Mouse (Mus musculus) neural tube, embryonic 10.5 days (tissue): ENCODE data around the gene Dennd5b.
"Not testable (repeated sequence)": the region's sequence is repeated elsewhere in the genome, so short reads cannot be mapped to it uniquely, and the experiment has no call there.

Experiments used
- DNase-seq: peaks from one replicate; pipeline ENCODE4 v3.0.0-alpha.2; 2017; ENCODE audit warnings: low spot score; ENCODE audit errors: extremely low spot score

Dennd5b gene

GRCm38 (mm10) chr6:148955641-148956420 is 145.6 kb downstream of the Dennd5b start:
- no peak for DNase-seq

- DNase-seq = no peak
Measured at GRCm38 (mm10) chr6:148946881-148947405, 154.5 kb downstream of the Dennd5b start.

- DNase-seq = peak; percentile 100
Measured at GRCm38 (mm10) chr6:148946409-148946742, 155.1 kb downstream of the Dennd5b start, which contains the start of gene Sinhcaf. Sinhcaf (minus strand) TSS chr6:148946467.

- DNase-seq = peak; percentile 74
Measured at GRCm38 (mm10) chr6:148945509-148946408, 155.7 kb downstream of the Dennd5b start.

- DNase-seq = peak; percentile 83
Measured at GRCm38 (mm10) chr6:148944767-148945508, 156.5 kb downstream of the Dennd5b start.

GRCm38 (mm10) chr6:148944344-148944766 is 157.1 kb downstream of the Dennd5b start:
- DNase-seq = no peak

- DNase-seq = no peak
Measured at GRCm38 (mm10) chr6:148943695-148944094, 157.8 kb downstream of the Dennd5b start.

GRCm38 (mm10) chr6:148942406-148942805 is 159.1 kb downstream of the Dennd5b start:
- no peak for DNase-seq

- no peak for DNase-seq
Measured at GRCm38 (mm10) chr6:148941880-148942279, 159.6 kb downstream of the Dennd5b start.

- not testable (repeated sequence) for DNase-seq
Measured at GRCm38 (mm10) chr6:148940383-148940782, 161.1 kb downstream of the Dennd5b start.
